Mouse (Mus musculus) C2C12 (cell line): ENCODE results near the gene Dnajc16. TPM values are rescaled to one million over a fixed set of nuclear protein-coding genes. Genes with fewer than 3 reads are reported as not detected.

Experiments used
- H3K27me3 ChIP-seq: one replicate; pipeline ENCODE4 v1.6.1; 2011; ENCODE audit not compliant: control insufficient read depth, insufficient read depth, insufficient read length
- H3K36me3 ChIP-seq: one replicate; pipeline ENCODE4 v1.6.1; 2011; ENCODE audit not compliant: control insufficient read depth, insufficient read depth
- H3K4me3 ChIP-seq: one replicate; pipeline ENCODE4 v1.5.1; 2011; ENCODE audit warnings: mild to moderate bottlenecking, control low read depth; ENCODE audit not compliant: poor library complexity, insufficient read depth, severe bottlenecking
- H3K79me2 ChIP-seq: one replicate; pipeline ENCODE4 v1.6.1; 2011; ENCODE audit not compliant: control insufficient read depth, insufficient read depth
- H3K79me3 ChIP-seq: one replicate; pipeline ENCODE4 v1.6.1; 2011; ENCODE audit warnings: low read depth, control low read depth
- H3ac ChIP-seq: one replicate; pipeline ENCODE3; 2011; ENCODE audit warnings: low read depth; ENCODE audit not compliant: control insufficient read depth, insufficient read length
- CEBPB ChIP-seq: IDR thresholded peaks from one replicate; pipeline ENCODE4 v1.6.1; 2011; ENCODE audit warnings: low read depth, mild to moderate bottlenecking, control low read depth, moderate library complexity
- CTCF ChIP-seq: IDR thresholded peaks from one replicate; pipeline ENCODE4 v1.5.1; 2011; ENCODE audit not compliant: control insufficient read depth, insufficient read depth, insufficient read length
- FOSL1 ChIP-seq: IDR thresholded peaks from one replicate; pipeline ENCODE4 v1.8.0; 2011; ENCODE audit warnings: mild to moderate bottlenecking, low read length; ENCODE audit not compliant: poor library complexity, insufficient read depth, severe bottlenecking
- MAX ChIP-seq: IDR thresholded peaks from one replicate; pipeline ENCODE4 v1.6.1; 2011; ENCODE audit warnings: mild to moderate bottlenecking, control low read depth
- MYOD1 ChIP-seq: IDR thresholded peaks from one replicate; pipeline ENCODE4 v1.6.1; 2011; ENCODE audit warnings: low read depth; ENCODE audit not compliant: control insufficient read depth, insufficient read length
- MYOG ChIP-seq: IDR thresholded peaks from one replicate; pipeline ENCODE4 v1.6.1; 2011; ENCODE audit not compliant: control insufficient read depth, insufficient read length; ENCODE audit errors: extremely low read depth
- USF1 ChIP-seq: IDR thresholded peaks from one replicate; pipeline ENCODE4 v1.6.1; 2011; ENCODE audit warnings: low read depth, mild to moderate bottlenecking, control low read depth, moderate library complexity
- polyA plus RNA-seq: library from polyadenylated mRNA; unstranded; fragments of >200 nt; fragmentation: generic; extraction: Trizol; gene quantifications from one replicate; pipeline ENCODE4 v1.2.1, GENCODE M21; 2012; ENCODE audit warnings: missing spikeins

The Dnajc16 gene
- polyA plus RNA-seq, 1 experiment, result 5.2 TPM

- Histone ChIP-seq H3K36me3 (peaks cover 14% of the 10 kb centered on the region), H3ac (peak overlapping the region; percentile 18), H3K79me2 (peaks cover 62% of the 10 kb centered on the region), H3K27me3 (no peaks in the 10 kb centered on the region), H3K79me3 (peaks cover 55% of the 10 kb centered on the region), H3K4me3 (peak overlapping the region; percentile 80)
- no peak for TF ChIP-seq USF1
- no peak for TF ChIP-seq MAX
- no peak for TF ChIP-seq CTCF
- no peak for TF ChIP-seq CEBPB
- TF ChIP-seq FOSL1, result no peak
- TF ChIP-seq MYOG, result no peak
- TF ChIP-seq MYOD1, result no peak
Observed at GRCm38 (mm10) chr4:141721961-141722360, 68.8 kb downstream of the Dnajc16 start.

GRCm38 (mm10) chr4:141720761-141721523, 69.8 kb downstream of the Dnajc16 start:
- peaks cover 66% of the 10 kb centered on the region for H3K79me3 ChIP-seq
- TF ChIP-seq CTCF (no peak), USF1 (no peak), MAX (no peak), CEBPB (no peak), MYOD1 (no peak), MYOG (no peak), FOSL1 (no peak)
- no peaks in the 10 kb centered on the region for H3K27me3 ChIP-seq
- H3K4me3 ChIP-seq, result no peak overlapping the region
- H3K79me2 ChIP-seq, result peaks cover 72% of the 10 kb centered on the region
- H3ac ChIP-seq, result no peak overlapping the region
- H3K36me3 ChIP-seq, result peaks cover 21% of the 10 kb centered on the region

GRCm38 (mm10) chr4:141719304-141719703, 71.4 kb downstream of the Dnajc16 start:
- Histone ChIP-seq H3ac (no peak overlapping the region), H3K4me3 (no peak overlapping the region), H3K79me3 (peaks cover 81% of the 10 kb centered on the region), H3K36me3 (peaks cover 24% of the 10 kb centered on the region), H3K27me3 (no peaks in the 10 kb centered on the region), H3K79me2 (peaks cover 88% of the 10 kb centered on the region)
- TF ChIP-seq FOSL1 (no peak), MYOD1 (no peak), CEBPB (no peak), CTCF (no peak), MYOG (no peak), USF1 (no peak), MAX (no peak)

- TF ChIP-seq USF1 (no peak), MAX (no peak), MYOG (no peak), CTCF (no peak), FOSL1 (no peak), CEBPB (no peak), MYOD1 (no peak)
- Histone ChIP-seq H3K36me3 (peaks cover 36% of the 10 kb centered on the region), H3K27me3 (no peaks in the 10 kb centered on the region), H3K4me3 (no peak overlapping the region), H3K79me2 (peaks cover 100% of the 10 kb centered on the region), H3ac (no peak overlapping the region), H3K79me3 (peaks cover 90% of the 10 kb centered on the region)
Observed at GRCm38 (mm10) chr4:141717633-141718032, 73.1 kb downstream of the Dnajc16 start.

- Histone ChIP-seq H3K79me3 (peaks cover 72% of the 10 kb centered on the region), H3K27me3 (no peaks in the 10 kb centered on the region), H3K79me2 (peaks cover 86% of the 10 kb centered on the region), H3ac (no peak overlapping the region), H3K4me3 (no peak overlapping the region), H3K36me3 (peaks cover 38% of the 10 kb centered on the region)
- no peak for TF ChIP-seq MYOD1
Observed at GRCm38 (mm10) chr4:141715027-141715426, 75.7 kb downstream of the Dnajc16 start.
